Mouse (Mus musculus) G1E (cell line): Measurements from ENCODE around the gene Drosha. TPM values are rescaled to one million over a fixed set of nuclear protein-coding genes. Genes with fewer than 3 reads are reported as not detected.

Experiments used
- ATAC-seq: 2 replicates; pipeline ENCODE4 v1.8.0; 2016; ENCODE audit warnings: mild to moderate bottlenecking; ENCODE audit not compliant: insufficient number of reproducible peaks, poor library complexity, low FRiP score, severe bottlenecking; ENCODE audit errors: extremely low read depth
- DNase-seq: peaks from one replicate; pipeline ENCODE4 v3.0.0; 2012; ENCODE audit warnings: low spot score
- H3K27me3 ChIP-seq: 2 replicates; pipeline ENCODE4 v1.6.1; 2012; ENCODE audit warnings: mild to moderate bottlenecking, low read length, inconsistent platforms; ENCODE audit not compliant: insufficient read depth
- H3K36me3 ChIP-seq: replicated peaks from 2 replicates; pipeline ENCODE3; 2012; ENCODE audit warnings: mild to moderate bottlenecking, inconsistent platforms
- H3K4me1 ChIP-seq: 2 replicates; pipeline ENCODE4 v1.6.1; 2012; ENCODE audit warnings: low read depth, low read length, inconsistent platforms, mixed read lengths; ENCODE audit not compliant: insufficient read depth
- H3K4me3 ChIP-seq: 2 replicates; pipeline ENCODE4 v1.5.1; 2012; ENCODE audit warnings: low read depth, mild to moderate bottlenecking, inconsistent platforms, low read length, moderate library complexity, mixed read lengths
- H3K9me3 ChIP-seq: replicated peaks from 2 replicates; pipeline ENCODE4 v1.6.1; 2012; ENCODE audit warnings: inconsistent platforms
- CTCF ChIP-seq: IDR thresholded peaks from 2 replicates; pipeline ENCODE4 v1.5.1; 2012; ENCODE audit warnings: low read depth, low read length, inconsistent platforms, mixed read lengths
- GATA1 ChIP-seq: IDR thresholded peaks from 2 replicates; pipeline ENCODE4 v1.6.1; 2012; ENCODE audit warnings: borderline replicate concordance, low read length, inconsistent platforms, mixed read lengths
- GATA2 ChIP-seq: IDR thresholded peaks from 2 replicates; pipeline ENCODE4 v1.6.1; 2012; ENCODE audit warnings: low read depth, low read length, inconsistent platforms, borderline replicate concordance
- POLR2AphosphoS5 ChIP-seq: IDR thresholded peaks from 2 replicates; pipeline ENCODE4 v1.6.1; 2012; ENCODE audit warnings: low read depth, low read length, inconsistent platforms; ENCODE audit not compliant: insufficient replicate concordance
- TAL1 ChIP-seq: conservative IDR thresholded peaks from 2 replicates; pipeline ENCODE4 v1.6.1; 2012; ENCODE audit warnings: low read depth, low read length, inconsistent platforms, mixed read lengths
- polyA plus RNA-seq: library from polyadenylated mRNA; stranded (reverse); fragments of >175 nt; gene quantifications from 2 replicates; pipeline ENCODE4 v1.2.3, GENCODE M21; 2012
- total RNA-seq, 2 experiments: library from RNA; stranded (forward) in 1 of 2; stranded (reverse) in 1 of 2; fragments of 200-1000 nt in 1 of 2; fragments of >200 nt in 1 of 2; fragmentation: Nextera tagmentation in 1 of 2; gene quantifications; 2 replicates each; pipeline ENCODE4 v1.2.3; 2014 to 2017

Gene Drosha
- total and polyA plus RNA-seq, 3 experiments: 30.6 to 366 (median 124) TPM

GRCm38 (mm10) chr15:12965209-12965608 lies 140.6 kb downstream of the Drosha start:
- ATAC-seq (no peak), DNase-seq (no peak)
- Histone ChIP-seq H3K4me3 (no peak overlapping the region), H3K4me1 (peaks cover 5% of the 10 kb centered on the region; the same call in 1 of the 2 replicates), H3K9me3 (no peaks in the 10 kb centered on the region), H3K27me3 (peaks cover 34% of the 10 kb centered on the region), H3K36me3 (no peaks in the 10 kb centered on the region)
- TF ChIP-seq TAL1 (no peak), GATA1 (no peak), GATA2 (no peak), POLR2AphosphoS5 (no peak), CTCF (no peak)

GRCm38 (mm10) chr15:12968815-12969214 lies 144.2 kb downstream of the Drosha start:
- Histone ChIP-seq H3K36me3 (no peaks in the 10 kb centered on the region), H3K9me3 (no peaks in the 10 kb centered on the region), H3K4me1 (peaks cover 5% of the 10 kb centered on the region; the same call in 1 of the 2 replicates), H3K4me3 (no peak overlapping the region), H3K27me3 (peaks cover 37% of the 10 kb centered on the region)
- DNase-seq (no peak), ATAC-seq (no peak)
- TF ChIP-seq TAL1 (no peak), POLR2AphosphoS5 (no peak), CTCF (no peak), GATA1 (no peak), GATA2 (no peak)

- H3K36me3 ChIP-seq: no peaks in the 10 kb centered on the region
- DNase-seq: no peak
- ATAC-seq: no peak
- no peak overlapping the region for H3K4me3 ChIP-seq
- H3K9me3 ChIP-seq: no peaks in the 10 kb centered on the region
- TF ChIP-seq GATA1 (no peak), GATA2 (no peak)
- H3K4me1 ChIP-seq: peaks cover 5% of the 10 kb centered on the region; the same call in 1 of the 2 replicates
- peaks cover 37% of the 10 kb centered on the region for H3K27me3 ChIP-seq
These were observed 147.8 kb downstream of the Drosha start for GRCm38 (mm10) chr15:12972441-12972840.

Other genes with a start within 250 kb of the Drosha start
- gene Pdzd2, start 84.9 kb upstream of the Drosha start, total RNA-seq (2014; fragmentation: Nextera tagmentation): 1.8 and 4.0 TPM in 2 replicates
- 0.58 and 0.98 TPM in 2 replicates for gene Pdzd2, start 84.9 kb upstream of the Drosha start, total RNA-seq (2017)
- 0.18 and 0.19 TPM in 2 replicates for gene Pdzd2, start 84.9 kb upstream of the Drosha start, polyA plus RNA-seq
- gene 6030458C11Rik, start 166 bp upstream of the Drosha start, total RNA-seq (2014; fragmentation: Nextera tagmentation): 67.4 and 79.3 TPM in 2 replicates
- gene 6030458C11Rik, start 166 bp upstream of the Drosha start, total RNA-seq (2017): 54.4 and 57.8 TPM in 2 replicates
- gene 6030458C11Rik, start 166 bp upstream of the Drosha start, polyA plus RNA-seq: 13.8 and 16.7 TPM in 2 replicates